Mouse (Mus musculus): ENCODE measurements around the gene N4bp1. TPM values are rescaled to one million over a fixed set of nuclear protein-coding genes. Genes with fewer than 3 reads are reported as not detected.

Gene N4bp1
- polyA plus RNA-seq, 1 experiment from 2014 or later, result 12.5 TPM

DNA sequence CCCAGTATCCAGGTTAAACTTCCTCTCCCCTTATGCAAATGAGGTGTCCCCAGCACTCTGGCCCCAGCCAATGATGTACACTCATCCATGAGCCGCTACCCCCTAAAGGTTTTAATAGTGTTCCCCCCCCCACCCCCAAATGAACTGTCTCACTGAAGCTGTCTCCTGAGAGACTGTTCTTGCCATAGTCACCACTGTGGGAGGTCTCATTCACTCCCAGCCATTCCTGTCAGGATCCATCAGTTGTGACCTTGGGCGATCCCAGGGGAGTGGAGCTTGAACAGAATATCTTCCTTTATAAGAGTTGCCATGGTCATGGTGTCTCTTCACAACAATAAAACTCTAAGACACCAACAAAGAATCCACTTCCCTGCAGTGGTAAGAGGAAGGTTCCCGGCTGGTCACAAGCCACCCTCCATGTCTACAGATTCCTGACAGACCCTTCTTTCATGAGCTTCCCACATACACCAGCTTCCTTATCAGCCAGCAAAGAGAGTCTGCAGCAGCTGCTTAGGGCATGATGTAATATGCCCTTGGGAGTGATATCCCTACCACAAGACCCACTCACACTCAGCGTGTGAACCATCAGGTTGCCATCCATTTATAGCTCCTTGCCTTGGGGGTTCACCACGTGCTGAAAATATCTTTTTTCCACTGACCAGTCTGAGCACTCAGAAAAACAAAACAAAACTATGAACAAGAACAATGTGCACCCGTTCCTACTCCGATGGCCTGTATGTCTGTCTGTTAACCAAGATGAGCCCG, 50.4 kb downstream of the N4bp1 start:
- no peak overlapping the region for H3K27ac ChIP-seq
- no peaks in the 10 kb centered on the region for H3K9me3 ChIP-seq
- H3K9ac ChIP-seq, result no peak overlapping the region
- ATAC-seq (ENCODE audit: insufficient number of reproducible peaks, insufficient read depth, low FRiP score, low TSS enrichment), result no peak
- no peak overlapping the region for H3K4me3 ChIP-seq
- no peaks in the 10 kb centered on the region for H3K4me1 ChIP-seq
- WGBS, result 85% methylated on average over 8 of the region's 8 CpGs
- no peaks in the 10 kb centered on the region for H3K27me3 ChIP-seq
- H3K36me3 ChIP-seq, result no peaks in the 10 kb centered on the region
- H3K4me2 ChIP-seq (replicated peaks), result no peak overlapping the region

DNA sequence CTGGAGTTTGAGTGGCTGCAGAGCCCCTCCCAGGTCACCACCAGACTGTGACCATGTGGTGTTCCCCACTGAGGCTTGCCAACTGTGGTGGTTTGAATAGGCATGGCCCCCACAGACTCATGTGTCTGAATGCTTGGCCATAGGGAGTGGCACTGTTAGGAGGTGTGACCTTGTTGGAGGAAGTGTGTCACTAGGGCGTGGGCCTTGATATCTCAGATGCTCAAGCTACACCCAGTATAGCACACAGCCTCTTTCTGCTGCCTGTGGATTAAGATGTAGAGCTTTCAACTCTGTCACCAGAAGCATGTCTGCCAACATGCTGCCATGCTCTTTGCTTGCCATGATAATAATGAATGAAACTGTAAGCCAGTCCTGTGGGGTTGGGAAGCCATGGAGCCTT, 51.1 kb downstream of the N4bp1 start:
- Histone ChIP-seq H3K4me1 (no peaks in the 10 kb centered on the region), H3K9ac (no peak overlapping the region), H3K27me3 (no peaks in the 10 kb centered on the region), H3K4me2 (replicated peaks) (no peak overlapping the region), H3K36me3 (no peaks in the 10 kb centered on the region), H3K4me3 (no peak overlapping the region), H3K9me3 (no peaks in the 10 kb centered on the region), H3K27ac (no peak overlapping the region)
- 93% methylated on average over 1 of the region's 1 CpGs for WGBS
- no peak for ATAC-seq (ENCODE audit: insufficient number of reproducible peaks, insufficient read depth, low FRiP score, low TSS enrichment)

DNA sequence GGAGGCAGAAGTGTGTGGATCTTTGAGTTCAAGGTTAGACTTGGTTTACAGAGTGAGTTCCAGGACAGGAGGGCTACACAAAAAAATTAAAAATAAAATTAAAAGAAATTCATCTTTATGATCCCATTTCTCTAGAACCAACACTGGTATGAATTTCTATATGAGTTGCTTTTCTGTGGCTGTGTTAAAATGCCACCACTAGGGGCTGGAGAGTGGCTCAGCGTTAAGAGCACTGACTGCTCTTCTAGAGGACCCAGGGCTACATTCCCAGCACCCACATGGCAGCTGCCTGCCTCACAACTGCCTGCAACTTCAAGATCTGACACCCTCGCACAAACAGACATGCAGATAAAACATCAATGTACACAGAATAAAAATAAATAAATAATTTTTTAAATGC, 56.1 kb downstream of the N4bp1 start:
- Histone ChIP-seq H3K4me2 (replicated peaks) (no peak overlapping the region), H3K36me3 (no peaks in the 10 kb centered on the region), H3K27ac (no peak overlapping the region), H3K4me1 (no peaks in the 10 kb centered on the region), H3K4me3 (no peak overlapping the region), H3K9me3 (no peaks in the 10 kb centered on the region), H3K9ac (no peak overlapping the region), H3K27me3 (no peaks in the 10 kb centered on the region)
- ATAC-seq (ENCODE audit: insufficient number of reproducible peaks, insufficient read depth, low FRiP score, low TSS enrichment), result no peak
- 62% methylated on average over 2 of the region's 2 CpGs for WGBS

DNA sequence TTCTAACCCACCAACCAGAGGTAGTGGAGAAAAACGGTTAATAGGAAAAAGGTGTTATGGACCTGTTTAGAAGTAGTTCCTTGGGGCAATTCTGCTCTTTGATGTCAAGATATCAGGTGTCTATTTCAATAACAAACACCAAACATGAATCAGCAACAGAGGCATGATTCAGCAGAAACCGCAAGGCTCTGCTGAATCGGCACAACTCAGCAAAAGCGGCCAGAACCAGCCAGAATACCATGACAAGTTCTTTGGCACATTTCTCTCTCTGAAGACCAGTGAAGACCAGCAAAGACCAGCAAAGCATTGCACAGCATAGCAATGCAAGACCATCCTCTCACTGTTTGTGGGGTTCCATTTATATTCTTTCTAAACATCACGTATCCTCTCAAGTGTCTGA, 57.9 kb downstream of the N4bp1 start:
- no peaks in the 10 kb centered on the region for H3K27me3 ChIP-seq
- no peak for ATAC-seq (ENCODE audit: insufficient number of reproducible peaks, insufficient read depth, low FRiP score, low TSS enrichment)

DNA sequence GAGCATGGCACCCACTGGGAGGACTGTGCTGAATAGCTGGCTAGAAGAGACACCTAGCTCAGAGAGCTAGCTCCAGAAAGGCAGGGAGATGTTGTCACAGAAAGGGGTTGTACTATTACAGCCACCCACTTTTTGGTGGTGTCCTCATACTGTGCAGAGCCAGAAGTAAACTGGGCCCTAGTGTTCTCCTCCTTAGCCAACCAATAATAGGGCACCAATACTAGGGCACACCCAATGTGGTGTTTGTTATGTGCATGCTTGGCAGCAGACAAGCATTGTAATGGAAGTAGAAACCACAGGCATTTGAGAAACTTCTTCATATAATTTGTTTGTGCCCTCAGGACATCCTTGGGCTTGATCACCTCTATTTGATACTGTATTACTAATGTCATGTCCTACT, 58.5 kb downstream of the N4bp1 start:
- H3K27me3 ChIP-seq, result no peaks in the 10 kb centered on the region
- no peak overlapping the region for H3K9ac ChIP-seq
- no peaks in the 10 kb centered on the region for H3K36me3 ChIP-seq
- no peak for ATAC-seq (ENCODE audit: insufficient number of reproducible peaks, insufficient read depth, low FRiP score, low TSS enrichment)
- no peak overlapping the region for H3K4me2 ChIP-seq (replicated peaks)
- H3K4me1 ChIP-seq, result no peaks in the 10 kb centered on the region
- H3K9me3 ChIP-seq, result no peaks in the 10 kb centered on the region
- H3K27ac ChIP-seq, result no peak overlapping the region
- no peak overlapping the region for H3K4me3 ChIP-seq

More for the DNA sequence above, 57.9 kb downstream of the N4bp1 start:
- Histone ChIP-seq H3K4me2 (replicated peaks) (no peak overlapping the region), H3K36me3 (no peaks in the 10 kb centered on the region), H3K27ac (no peak overlapping the region), H3K9ac (no peak overlapping the region), H3K9me3 (no peaks in the 10 kb centered on the region), H3K4me3 (no peak overlapping the region), H3K4me1 (no peaks in the 10 kb centered on the region)
- WGBS, result 85% methylated on average over 5 of the region's 5 CpGs

DNA sequence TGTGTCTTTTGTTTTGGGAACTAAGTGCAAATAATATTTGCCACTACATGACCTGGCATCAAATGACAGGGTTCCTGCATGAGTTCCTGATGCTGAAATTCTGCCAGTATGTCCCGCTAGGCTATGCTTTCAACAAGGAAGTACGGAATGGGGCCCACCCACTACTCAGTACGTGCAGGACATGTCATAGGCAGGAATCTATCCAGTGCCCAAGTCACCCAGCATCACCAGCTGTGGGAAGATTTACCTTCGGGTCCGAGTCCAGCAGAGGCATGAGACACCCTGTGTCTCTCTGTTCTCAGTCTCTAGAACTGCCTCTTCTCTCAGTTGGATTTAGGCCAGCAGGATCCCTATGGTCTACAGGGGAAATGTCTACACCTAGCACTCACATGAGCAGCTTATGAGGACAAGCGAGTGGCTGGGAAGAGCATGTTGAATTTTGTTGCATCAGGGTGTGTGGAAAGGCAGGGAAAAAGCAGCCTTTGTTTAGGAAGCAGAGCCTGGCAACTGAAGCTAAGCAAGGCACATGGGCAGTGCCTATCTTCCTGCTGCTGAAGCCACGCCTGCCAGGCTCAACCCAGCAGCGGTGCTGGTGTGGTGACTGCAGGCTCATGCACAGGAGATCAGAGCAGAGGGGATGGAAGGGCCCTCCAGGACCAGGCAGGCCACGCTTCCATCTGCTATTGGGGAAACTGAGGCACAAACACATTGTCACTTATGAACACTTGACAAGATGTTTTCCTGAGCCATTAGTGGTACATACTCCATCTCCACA, 59.2 kb downstream of the N4bp1 start:
- Histone ChIP-seq H3K9ac (no peak overlapping the region), H3K4me3 (no peak overlapping the region), H3K27ac (no peak overlapping the region), H3K4me2 (replicated peaks) (no peak overlapping the region), H3K27me3 (no peaks in the 10 kb centered on the region), H3K36me3 (no peaks in the 10 kb centered on the region), H3K9me3 (no peaks in the 10 kb centered on the region), H3K4me1 (peaks cover 4% of the 10 kb centered on the region)
- WGBS, result 79% methylated on average over 9 of the region's 9 CpGs
- no peak for ATAC-seq (ENCODE audit: insufficient number of reproducible peaks, insufficient read depth, low FRiP score, low TSS enrichment)

- Histone ChIP-seq H3K9ac (no peak overlapping the region), H3K27me3 (no peaks in the 10 kb centered on the region), H3K36me3 (no peaks in the 10 kb centered on the region), H3K27ac (no peak overlapping the region), H3K4me2 (replicated peaks) (no peak overlapping the region), H3K4me1 (peaks cover 15% of the 10 kb centered on the region), H3K4me3 (no peak overlapping the region), H3K9me3 (no peaks in the 10 kb centered on the region)
- ATAC-seq (ENCODE audit: insufficient number of reproducible peaks, insufficient read depth, low FRiP score, low TSS enrichment), result no peak
- WGBS, result 47% methylated on average over 4 of the region's 4 CpGs
Measured at GRCm38 (mm10) chr8:86824735-86825134, 60.3 kb downstream of the N4bp1 start.

DNA sequence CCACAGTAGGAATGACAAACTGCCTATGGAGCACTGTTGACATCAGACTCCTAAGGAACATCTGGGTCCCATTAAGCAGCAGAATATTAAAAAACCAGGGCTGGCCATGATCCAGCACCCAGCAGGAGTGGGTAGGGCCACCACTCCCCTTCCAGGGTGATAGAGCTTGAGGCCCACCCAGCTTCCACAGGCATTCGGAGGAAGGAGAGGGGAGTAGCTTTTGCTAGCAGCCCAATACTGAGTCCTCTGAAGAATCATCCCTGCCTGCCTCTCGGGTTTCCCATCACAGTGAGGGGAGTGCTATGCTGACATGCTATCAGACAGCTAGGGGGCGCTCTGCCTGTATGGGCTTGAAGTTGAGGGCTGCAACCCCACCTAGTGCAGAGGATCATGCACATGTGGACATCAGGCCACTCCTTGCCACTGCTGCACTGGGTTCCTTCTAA, 64.3 kb downstream of the N4bp1 start:
- no peak overlapping the region for H3K4me3 ChIP-seq
- H3K4me1 ChIP-seq, result peaks cover 15% of the 10 kb centered on the region
- no peak overlapping the region for H3K9ac ChIP-seq
- H3K27ac ChIP-seq, result peak overlapping the region; percentile 83
- H3K9me3 ChIP-seq, result no peaks in the 10 kb centered on the region
- H3K36me3 ChIP-seq, result no peaks in the 10 kb centered on the region
- ATAC-seq (ENCODE audit: insufficient number of reproducible peaks, insufficient read depth, low FRiP score, low TSS enrichment), result peak; percentile 91
- no peaks in the 10 kb centered on the region for H3K27me3 ChIP-seq
- H3K4me2 ChIP-seq (replicated peaks), result no peak overlapping the region
- WGBS, result 4% methylated on average over 3 of the region's 3 CpGs

DNA sequence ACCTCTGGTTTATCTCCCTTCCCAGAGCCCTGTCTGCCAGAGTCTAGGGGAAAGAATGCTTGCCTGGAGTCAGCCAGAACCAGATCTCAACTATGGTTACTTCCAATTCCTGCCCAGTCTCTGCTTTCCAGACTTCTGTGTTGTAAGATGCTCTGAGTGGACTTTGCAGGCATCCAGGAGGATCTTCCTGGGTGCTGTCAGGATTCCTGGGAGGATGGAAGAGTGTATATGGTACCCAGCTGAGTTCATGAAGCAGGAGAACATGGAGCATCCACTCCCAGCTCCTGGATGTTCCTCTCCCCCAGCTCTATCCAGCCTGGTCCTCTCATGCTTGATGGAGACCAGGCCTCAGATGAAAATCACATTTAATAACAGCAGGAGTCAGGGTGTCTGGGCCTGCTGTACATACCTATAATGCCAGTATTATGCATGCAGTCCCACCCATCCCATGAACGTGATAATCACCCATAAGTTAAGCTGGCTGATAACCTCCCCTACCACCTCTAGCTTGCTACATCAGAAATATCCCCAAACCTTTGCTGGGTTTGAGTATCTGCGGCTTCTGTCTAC, 64.8 kb downstream of the N4bp1 start:
- ATAC-seq (ENCODE audit: insufficient number of reproducible peaks, insufficient read depth, low FRiP score, low TSS enrichment), result peak; percentile 39; the same call in 1 of the 2 replicates
- H3K27ac ChIP-seq, result peak overlapping the region; percentile 83
- 40% methylated on average over 2 of the region's 2 CpGs for WGBS
- H3K4me1 ChIP-seq, result peaks cover 17% of the 10 kb centered on the region
- no peak overlapping the region for H3K4me2 ChIP-seq (replicated peaks)
- H3K4me3 ChIP-seq, result no peak overlapping the region
- H3K27me3 ChIP-seq, result no peaks in the 10 kb centered on the region
- no peaks in the 10 kb centered on the region for H3K9me3 ChIP-seq
- H3K9ac ChIP-seq, result no peak overlapping the region
- no peaks in the 10 kb centered on the region for H3K36me3 ChIP-seq

GRCm38 (mm10) chr8:86819426-86819825, 65.6 kb downstream of the N4bp1 start:
- no peaks in the 10 kb centered on the region for H3K9me3 ChIP-seq
- peaks cover 19% of the 10 kb centered on the region for H3K4me1 ChIP-seq
- no peaks in the 10 kb centered on the region for H3K36me3 ChIP-seq
- 51% methylated on average over 6 of the region's 6 CpGs for WGBS
- no peak overlapping the region for H3K4me2 ChIP-seq (replicated peaks)
- no peak for ATAC-seq (ENCODE audit: insufficient number of reproducible peaks, insufficient read depth, low FRiP score, low TSS enrichment)
- no peaks in the 10 kb centered on the region for H3K27me3 ChIP-seq
- no peak overlapping the region for H3K9ac ChIP-seq
- no peak overlapping the region for H3K4me3 ChIP-seq
- H3K27ac ChIP-seq, result no peak overlapping the region

GRCm38 (mm10) chr8:86808990-86809960, 75.8 kb downstream of the N4bp1 start:
- Histone ChIP-seq H3K9me3 (no peaks in the 10 kb centered on the region), H3K4me1 (no peaks in the 10 kb centered on the region), H3K4me3 (no peak overlapping the region), H3K36me3 (no peaks in the 10 kb centered on the region), H3K9ac (no peak overlapping the region), H3K4me2 (replicated peaks) (no peak overlapping the region), H3K27ac (no peak overlapping the region), H3K27me3 (no peaks in the 10 kb centered on the region)
- ATAC-seq (ENCODE audit: insufficient number of reproducible peaks, insufficient read depth, low FRiP score, low TSS enrichment), result peak; percentile 28; the same call in 1 of the 2 replicates
- WGBS, result 78% methylated on average over 15 of the region's 15 CpGs

All from embryonic facial prominence, embryonic 12.5 days (tissue).